Mouse (Mus musculus) limb, embryonic 13.5 days (tissue): ENCODE results near the gene Mlxip. TPM values are rescaled to one million over a fixed set of nuclear protein-coding genes. Genes with fewer than 3 reads are reported as not detected.

Experiments
- ATAC-seq: fragments of 200-750 bp; cut with Nextera tagmentation; 2 replicates; pipeline ENCODE4 v1.8.0; 2017; ENCODE audit warnings: low read depth, moderate number of reproducible peaks, moderate TSS enrichment; ENCODE audit not compliant: low FRiP score
- H3K27ac ChIP-seq: fragments of 300-500 bp; sonication (generic); 2 replicates; pipeline ENCODE4 v1.5.1; 2015; ENCODE audit warnings: inconsistent platforms, mild to moderate bottlenecking, moderate library complexity
- H3K27me3 ChIP-seq: fragments of 300-500 bp; sonication (generic); 2 replicates; pipeline ENCODE4 v1.6.1; 2015; ENCODE audit warnings: mild to moderate bottlenecking, inconsistent platforms
- H3K36me3 ChIP-seq: fragments of 300-500 bp; sonication (generic); 2 replicates; pipeline ENCODE4 v1.6.1; 2015; ENCODE audit warnings: inconsistent platforms, mild to moderate bottlenecking, moderate library complexity
- H3K4me1 ChIP-seq: fragments of 300-500 bp; sonication (generic); 2 replicates; pipeline ENCODE4 v1.6.1; 2015; ENCODE audit warnings: inconsistent platforms
- H3K4me2 ChIP-seq: fragments of 300-500 bp; sonication (generic); replicated peaks from 2 replicates; pipeline ENCODE4 v1.6.1; 2015; ENCODE audit warnings: inconsistent platforms, mild to moderate bottlenecking, moderate library complexity
- H3K4me3 ChIP-seq: fragments of 300-500 bp; sonication (generic); 2 replicates; pipeline ENCODE4 v1.5.1; 2015; ENCODE audit warnings: moderate library complexity, mild to moderate bottlenecking, inconsistent platforms
- H3K9ac ChIP-seq: fragments of 300-500 bp; sonication (generic); 2 replicates; pipeline ENCODE4 v1.6.1; 2015; ENCODE audit warnings: mild to moderate bottlenecking, inconsistent platforms
- H3K9me3 ChIP-seq: fragments of 300-500 bp; sonication (generic); 2 replicates; pipeline ENCODE4 v1.6.1; 2016; ENCODE audit warnings: inconsistent platforms
- WGBS: fragments of 180-500 bp; shearing (Covaris S2); methylation state at CpG from one replicate; pipeline ENCODE4 v1.1.7; 2015; 5-methylcytosine and 5-hydroxymethylcytosine counted together
- polyA plus RNA-seq: library from polyadenylated mRNA; unstranded; fragments of >200 nt; fragmentation: Nextera tagmentation; extraction: Ambion mirVana; gene quantifications from 2 replicates; pipeline ENCODE4 v1.2.1, GENCODE M21; 2015

Mlxip gene
- polyA plus RNA-seq, 1 experiment from 2014 or later: 13.9 TPM

- no peak for ATAC-seq
- no peak overlapping the region for H3K27ac ChIP-seq
- H3K36me3 ChIP-seq: no peaks in the 10 kb centered on the region
- H3K9me3 ChIP-seq: 0 out of 2 replicates have a peak, but pooled peaks cover 8% of the 10 kb centered on the region
- peak overlapping the region; percentile 42 for H3K4me3 ChIP-seq
- H3K9ac ChIP-seq: peak overlapping the region; percentile 50
- peaks cover 22% of the 10 kb centered on the region for H3K4me1 ChIP-seq
- H3K27me3 ChIP-seq: no peaks in the 10 kb centered on the region
- WGBS: 10% methylated on average over 17 of the region's 17 CpGs
- peak overlapping the region; percentile 68 for H3K4me2 ChIP-seq
These were observed 3.8 kb upstream of the Mlxip start for GRCm38 (mm10) chr5:123390536-123391441.

GRCm38 (mm10) chr5:123391442-123391809 lies 3.2 kb upstream of the Mlxip start:
- 0 out of 2 replicates have a peak, but pooled peaks cover 3% of the 10 kb centered on the region for H3K9me3 ChIP-seq
- no peaks in the 10 kb centered on the region for H3K36me3 ChIP-seq
- H3K4me3 ChIP-seq: peak overlapping the region; percentile 42
- peak overlapping the region; percentile 50 for H3K9ac ChIP-seq
- ATAC-seq: no peak
- H3K27me3 ChIP-seq: no peaks in the 10 kb centered on the region
- WGBS: 10% methylated on average over 5 of the region's 5 CpGs
- no peak overlapping the region for H3K27ac ChIP-seq
- peak overlapping the region; percentile 68 for H3K4me2 ChIP-seq
- H3K4me1 ChIP-seq: peaks cover 28% of the 10 kb centered on the region

GRCm38 (mm10) chr5:123393786-123394302 lies 754 bp upstream of the Mlxip start:
- peak overlapping the region; percentile 93 for H3K4me3 ChIP-seq
- WGBS: 22% methylated on average over 5 of the region's 5 CpGs
- peak overlapping the region; percentile 80; the same call in 1 of the 2 replicates for H3K27ac ChIP-seq
- H3K9me3 ChIP-seq: no peaks in the 10 kb centered on the region
- H3K36me3 ChIP-seq: no peaks in the 10 kb centered on the region
- H3K4me1 ChIP-seq: peaks cover 49% of the 10 kb centered on the region
- peak overlapping the region; percentile 93 for H3K4me2 ChIP-seq
- no peaks in the 10 kb centered on the region for H3K27me3 ChIP-seq
- peak overlapping the region; percentile 95 for H3K9ac ChIP-seq
- 0 out of 2 replicates have a peak, but pooled peaks have one; percentile 2 for ATAC-seq

GRCm38 (mm10) chr5:123394957-123395881 lies 621 bp downstream of the Mlxip start:
- Histone ChIP-seq H3K9ac (peak overlapping the region; percentile 95), H3K9me3 (no peaks in the 10 kb centered on the region), H3K36me3 (no peaks in the 10 kb centered on the region), H3K27me3 (no peaks in the 10 kb centered on the region), H3K27ac (peak overlapping the region; percentile 63; the same call in 1 of the 2 replicates), H3K4me2 (peak overlapping the region; percentile 93), H3K4me1 (peaks cover 46% of the 10 kb centered on the region), H3K4me3 (peak overlapping the region; percentile 93)
- ATAC-seq: peak; percentile 41
- under 1% methylated on average over 59 of the region's 65 CpGs for WGBS

GRCm38 (mm10) chr5:123396901-123397464 lies 2.4 kb downstream of the Mlxip start:
- no peak overlapping the region for H3K27ac ChIP-seq
- 64% methylated on average over 8 of the region's 8 CpGs for WGBS
- H3K27me3 ChIP-seq: no peaks in the 10 kb centered on the region
- ATAC-seq: no peak
- no peaks in the 10 kb centered on the region for H3K9me3 ChIP-seq
- peak overlapping the region; percentile 93 for H3K4me3 ChIP-seq
- peak overlapping the region; percentile 95 for H3K9ac ChIP-seq
- H3K36me3 ChIP-seq: no peaks in the 10 kb centered on the region
- peak overlapping the region; percentile 93 for H3K4me2 ChIP-seq
- peaks cover 39% of the 10 kb centered on the region for H3K4me1 ChIP-seq

- Histone ChIP-seq H3K27ac (no peak overlapping the region), H3K27me3 (no peaks in the 10 kb centered on the region), H3K4me2 (peak overlapping the region; percentile 93; the same call in 1 of the 2 replicates), H3K9me3 (no peaks in the 10 kb centered on the region), H3K9ac (no peak overlapping the region), H3K4me1 (peaks cover 39% of the 10 kb centered on the region), H3K36me3 (no peaks in the 10 kb centered on the region; the same call in 1 of the 2 replicates), H3K4me3 (0 out of 2 replicates have a peak overlapping the region, but pooled peaks have one; percentile 1)
- 75% methylated on average over 11 of the region's 11 CpGs for WGBS
- ATAC-seq: no peak
These were observed 3.2 kb downstream of the Mlxip start for GRCm38 (mm10) chr5:123397786-123398185.

- 88% methylated on average over 4 of the region's 4 CpGs for WGBS
- H3K4me2 ChIP-seq: no peak overlapping the region
- H3K9ac ChIP-seq: no peak overlapping the region
- H3K27me3 ChIP-seq: no peaks in the 10 kb centered on the region
- H3K4me3 ChIP-seq: no peak overlapping the region
- H3K4me1 ChIP-seq: peaks cover 36% of the 10 kb centered on the region
- H3K36me3 ChIP-seq: no peaks in the 10 kb centered on the region; the same call in 1 of the 2 replicates
- no peak for ATAC-seq
- no peaks in the 10 kb centered on the region for H3K9me3 ChIP-seq
- no peak overlapping the region for H3K27ac ChIP-seq
These were observed 4.4 kb downstream of the Mlxip start for GRCm38 (mm10) chr5:123398856-123399498.

- no peak overlapping the region for H3K4me2 ChIP-seq
- ATAC-seq: no peak
- WGBS: 91% methylated on average over 3 of the region's 3 CpGs
These were observed 9.9 kb downstream of the Mlxip start for GRCm38 (mm10) chr5:123404480-123404879.

GRCm38 (mm10) chr5:123406952-123407351 lies 12.4 kb downstream of the Mlxip start:
- Histone ChIP-seq H3K27me3 (no peaks in the 10 kb centered on the region), H3K9ac (no peak overlapping the region), H3K4me3 (no peak overlapping the region), H3K27ac (no peak overlapping the region), H3K4me1 (0 out of 2 replicates have a peak, but pooled peaks cover 4% of the 10 kb centered on the region), H3K36me3 (peaks cover 9% of the 10 kb centered on the region), H3K4me2 (no peak overlapping the region), H3K9me3 (no peaks in the 10 kb centered on the region)
- no peak for ATAC-seq
- 38% methylated on average over 2 of the region's 2 CpGs for WGBS

More at GRCm38 (mm10) chr5:123404480-123404879, 9.9 kb downstream of the Mlxip start:
- no peak overlapping the region for H3K4me3 ChIP-seq
- H3K27ac ChIP-seq: no peak overlapping the region
- H3K27me3 ChIP-seq: no peaks in the 10 kb centered on the region
- H3K36me3 ChIP-seq: no peaks in the 10 kb centered on the region; the same call in 1 of the 2 replicates
- no peaks in the 10 kb centered on the region for H3K9me3 ChIP-seq
- H3K9ac ChIP-seq: no peak overlapping the region
- 0 out of 2 replicates have a peak, but pooled peaks cover 4% of the 10 kb centered on the region for H3K4me1 ChIP-seq

GRCm38 (mm10) chr5:123408176-123408575 lies 13.6 kb downstream of the Mlxip start:
- peaks cover 9% of the 10 kb centered on the region for H3K36me3 ChIP-seq
- H3K9ac ChIP-seq: no peak overlapping the region
- H3K4me2 ChIP-seq: no peak overlapping the region
- H3K27me3 ChIP-seq: no peaks in the 10 kb centered on the region
- no peak overlapping the region for H3K27ac ChIP-seq
- ATAC-seq: no peak
- 79% methylated on average over 3 of the region's 3 CpGs for WGBS
- no peak overlapping the region for H3K4me3 ChIP-seq
- no peaks in the 10 kb centered on the region for H3K9me3 ChIP-seq
- 0 out of 2 replicates have a peak, but pooled peaks cover 4% of the 10 kb centered on the region for H3K4me1 ChIP-seq

GRCm38 (mm10) chr5:123412193-123412592 lies 17.6 kb downstream of the Mlxip start:
- peaks cover 8% of the 10 kb centered on the region for H3K4me1 ChIP-seq
- WGBS: 58% methylated on average over 4 of the region's 4 CpGs
- no peaks in the 10 kb centered on the region for H3K27me3 ChIP-seq
- H3K36me3 ChIP-seq: peaks cover 9% of the 10 kb centered on the region
- H3K27ac ChIP-seq: no peak overlapping the region
- no peak for ATAC-seq
- no peak overlapping the region for H3K4me3 ChIP-seq
- H3K4me2 ChIP-seq: no peak overlapping the region
- no peaks in the 10 kb centered on the region for H3K9me3 ChIP-seq
- no peak overlapping the region for H3K9ac ChIP-seq
